Mouse (Mus musculus) embryonic facial prominence, embryonic 12.5 days (tissue): Measurements from ENCODE around the gene Slc8a1. TPM values are rescaled to one million over a fixed set of nuclear protein-coding genes. Genes with fewer than 3 reads are reported as not detected.

Experiments
- ATAC-seq: fragments of 200-750 bp; cut with Nextera tagmentation; 2 replicates; pipeline ENCODE4 v1.8.0; 2017; ENCODE audit not compliant: insufficient number of reproducible peaks, insufficient read depth, low FRiP score, low TSS enrichment
- H3K27ac ChIP-seq: fragments of 300-500 bp; sonication (generic); 2 replicates; pipeline ENCODE4 v1.5.1; 2016; ENCODE audit warnings: mild to moderate bottlenecking
- H3K27me3 ChIP-seq: fragments of 300-500 bp; sonication (generic); 2 replicates; pipeline ENCODE4 v1.6.1; 2016; ENCODE audit warnings: mild to moderate bottlenecking, moderate library complexity
- H3K36me3 ChIP-seq: fragments of 300-500 bp; sonication (generic); 2 replicates; pipeline ENCODE4 v1.6.1; 2016; ENCODE audit warnings: mild to moderate bottlenecking
- H3K4me1 ChIP-seq: fragments of 300-500 bp; sonication (generic); 2 replicates; pipeline ENCODE4 v1.6.1; 2016
- H3K4me2 ChIP-seq: fragments of 300-500 bp; sonication (generic); replicated peaks from 2 replicates; pipeline ENCODE4 v1.6.1; 2016; ENCODE audit warnings: mild to moderate bottlenecking, moderate library complexity
- H3K4me3 ChIP-seq: fragments of 300-500 bp; sonication (generic); 2 replicates; pipeline ENCODE4 v1.5.1; 2016; ENCODE audit warnings: mild to moderate bottlenecking
- H3K9ac ChIP-seq: fragments of 300-500 bp; sonication (generic); 2 replicates; pipeline ENCODE4 v1.6.1; 2016; ENCODE audit warnings: mild to moderate bottlenecking, moderate library complexity
- H3K9me3 ChIP-seq: fragments of 300-500 bp; sonication (generic); 2 replicates; pipeline ENCODE4 v1.6.1; 2016; ENCODE audit warnings: mild to moderate bottlenecking, moderate library complexity
- WGBS: fragments of 180-500 bp; shearing (Covaris S2); methylation state at CpG from one replicate; pipeline ENCODE4 v1.1.7; 2016; 5-methylcytosine and 5-hydroxymethylcytosine counted together
- polyA plus RNA-seq: library from polyadenylated mRNA; unstranded; fragments of >200 nt; fragmentation: Nextera tagmentation; extraction: Ambion mirVana; gene quantifications from 2 replicates; pipeline ENCODE4 v1.2.1, GENCODE M21; 2016

The Slc8a1 gene
- polyA plus RNA-seq, 1 experiment from 2014 or later: 4.1 TPM

- no peak for ATAC-seq
- no peaks in the 10 kb centered on the region for H3K27me3 ChIP-seq
- H3K9ac ChIP-seq: no peak overlapping the region
- 85% methylated on average over 8 of the region's 8 CpGs for WGBS
- no peak overlapping the region for H3K4me2 ChIP-seq
- no peaks in the 10 kb centered on the region for H3K36me3 ChIP-seq
- H3K27ac ChIP-seq: no peak overlapping the region
- no peaks in the 10 kb centered on the region for H3K9me3 ChIP-seq
- no peaks in the 10 kb centered on the region for H3K4me1 ChIP-seq
- H3K4me3 ChIP-seq: no peak overlapping the region
Observed at GRCm38 (mm10) chr17:81615391-81615790, 122.8 kb downstream of the Slc8a1 start.

- Histone ChIP-seq H3K27ac (no peak overlapping the region), H3K9me3 (no peaks in the 10 kb centered on the region), H3K27me3 (no peaks in the 10 kb centered on the region), H3K9ac (no peak overlapping the region), H3K4me2 (no peak overlapping the region), H3K36me3 (no peaks in the 10 kb centered on the region), H3K4me3 (no peak overlapping the region), H3K4me1 (no peaks in the 10 kb centered on the region)
- no peak for ATAC-seq
- WGBS: 69% methylated on average over 3 of the region's 3 CpGs
Observed at GRCm38 (mm10) chr17:81607515-81607914, 130.7 kb downstream of the Slc8a1 start.

- no peak for ATAC-seq
- no peaks in the 10 kb centered on the region for H3K36me3 ChIP-seq
- H3K4me2 ChIP-seq: no peak overlapping the region
- H3K27me3 ChIP-seq: no peaks in the 10 kb centered on the region
- H3K27ac ChIP-seq: no peak overlapping the region
- no peak overlapping the region for H3K9ac ChIP-seq
- no peak overlapping the region for H3K4me3 ChIP-seq
- no peaks in the 10 kb centered on the region for H3K9me3 ChIP-seq
- 81% methylated on average over 2 of the region's 2 CpGs for WGBS
- no peaks in the 10 kb centered on the region for H3K4me1 ChIP-seq
Observed at GRCm38 (mm10) chr17:81606084-81606483, 132.1 kb downstream of the Slc8a1 start.

- ATAC-seq: no peak
- Histone ChIP-seq H3K27me3 (no peaks in the 10 kb centered on the region), H3K9me3 (no peaks in the 10 kb centered on the region), H3K9ac (no peak overlapping the region), H3K36me3 (no peaks in the 10 kb centered on the region), H3K4me1 (no peaks in the 10 kb centered on the region), H3K4me2 (no peak overlapping the region), H3K27ac (no peak overlapping the region), H3K4me3 (no peak overlapping the region)
- WGBS: 46% methylated on average over 4 of the region's 4 CpGs
Observed at GRCm38 (mm10) chr17:81605219-81605660, 132.9 kb downstream of the Slc8a1 start.

GRCm38 (mm10) chr17:81599072-81599471 is 139.1 kb downstream of the Slc8a1 start:
- H3K27me3 ChIP-seq: no peaks in the 10 kb centered on the region
- no peaks in the 10 kb centered on the region for H3K4me1 ChIP-seq
- no peak overlapping the region for H3K4me3 ChIP-seq
- H3K9ac ChIP-seq: no peak overlapping the region
- no peaks in the 10 kb centered on the region for H3K36me3 ChIP-seq
- no peaks in the 10 kb centered on the region for H3K9me3 ChIP-seq
- ATAC-seq: no peak
- 83% methylated on average over 2 of the region's 2 CpGs for WGBS
- H3K4me2 ChIP-seq: no peak overlapping the region
- H3K27ac ChIP-seq: no peak overlapping the region

GRCm38 (mm10) chr17:81589791-81590190 is 148.4 kb downstream of the Slc8a1 start:
- Histone ChIP-seq H3K9me3 (no peaks in the 10 kb centered on the region), H3K27me3 (no peaks in the 10 kb centered on the region), H3K4me2 (no peak overlapping the region), H3K36me3 (no peaks in the 10 kb centered on the region), H3K27ac (no peak overlapping the region), H3K4me3 (no peak overlapping the region), H3K4me1 (no peaks in the 10 kb centered on the region), H3K9ac (no peak overlapping the region)
- no peak for ATAC-seq
- WGBS: 76% methylated on average over 7 of the region's 7 CpGs

GRCm38 (mm10) chr17:81586759-81587158 is 151.4 kb downstream of the Slc8a1 start:
- no peak for ATAC-seq
- Histone ChIP-seq H3K4me3 (no peak overlapping the region), H3K36me3 (no peaks in the 10 kb centered on the region), H3K27me3 (no peaks in the 10 kb centered on the region), H3K4me2 (no peak overlapping the region), H3K9ac (no peak overlapping the region), H3K9me3 (no peaks in the 10 kb centered on the region), H3K4me1 (no peaks in the 10 kb centered on the region), H3K27ac (no peak overlapping the region)
- WGBS: 84% methylated on average over 5 of the region's 5 CpGs

- H3K4me3 ChIP-seq: no peak overlapping the region
- H3K27me3 ChIP-seq: no peaks in the 10 kb centered on the region
- WGBS: 68% methylated on average over 10 of the region's 10 CpGs
- H3K4me1 ChIP-seq: 0 out of 2 replicates have a peak, but pooled peaks cover 4% of the 10 kb centered on the region
- ATAC-seq: no peak
- no peaks in the 10 kb centered on the region for H3K9me3 ChIP-seq
- H3K36me3 ChIP-seq: no peaks in the 10 kb centered on the region
- H3K4me2 ChIP-seq: no peak overlapping the region
- no peak overlapping the region for H3K9ac ChIP-seq
- H3K27ac ChIP-seq: no peak overlapping the region
Observed at GRCm38 (mm10) chr17:81579728-81580425, 158.3 kb downstream of the Slc8a1 start.

- Histone ChIP-seq H3K36me3 (no peaks in the 10 kb centered on the region), H3K4me1 (0 out of 2 replicates have a peak, but pooled peaks cover 4% of the 10 kb centered on the region), H3K4me2 (no peak overlapping the region), H3K9ac (no peak overlapping the region), H3K9me3 (no peaks in the 10 kb centered on the region), H3K4me3 (no peak overlapping the region), H3K27ac (no peak overlapping the region), H3K27me3 (no peaks in the 10 kb centered on the region)
- no peak for ATAC-seq
- WGBS: 94% methylated on average over 3 of the region's 3 CpGs
Observed at GRCm38 (mm10) chr17:81576893-81577292, 161.3 kb downstream of the Slc8a1 start.

- Histone ChIP-seq H3K27me3 (no peaks in the 10 kb centered on the region), H3K9me3 (no peaks in the 10 kb centered on the region), H3K4me3 (no peak overlapping the region), H3K9ac (no peak overlapping the region), H3K27ac (no peak overlapping the region), H3K36me3 (no peaks in the 10 kb centered on the region), H3K4me1 (no peaks in the 10 kb centered on the region), H3K4me2 (no peak overlapping the region)
- 62% methylated on average over 9 of the region's 9 CpGs for WGBS
- no peak for ATAC-seq
Observed at GRCm38 (mm10) chr17:81565634-81566372, 172.4 kb downstream of the Slc8a1 start.

- no peaks in the 10 kb centered on the region for H3K27me3 ChIP-seq
- H3K9me3 ChIP-seq: no peaks in the 10 kb centered on the region
- no peaks in the 10 kb centered on the region for H3K4me1 ChIP-seq
- no peaks in the 10 kb centered on the region for H3K36me3 ChIP-seq
- H3K4me2 ChIP-seq: no peak overlapping the region
- no peak overlapping the region for H3K27ac ChIP-seq
- 69% methylated on average over 6 of the region's 6 CpGs for WGBS
- no peak for ATAC-seq
- no peak overlapping the region for H3K4me3 ChIP-seq
- H3K9ac ChIP-seq: no peak overlapping the region
Observed at GRCm38 (mm10) chr17:81554052-81554734, 184.0 kb downstream of the Slc8a1 start.
